12 mouse cellular contexts compared by ENCODE assay signal in genomic region chr3:153395351-153395750, GRCm38 (mm10).
"Had no signal": no experiment of that assay in that cellular context is flagged by ENCODE, and none has a peak within 500 bp of the region (broad histone marks: within the 10 kb centered on the region; RNA-seq: fewer than 3 reads in every experiment).

No protein-coding gene starts in this region.

- DNase-seq: retina, postnatal 1 day; right cerebral cortex, adult 18-20 months; right cerebral cortex, postnatal 14 days; right cerebral cortex, postnatal 25 days; right cerebral cortex, postnatal 4 days; spleen, adult 18-20 months; thymus, adult 18-20 months; thymus, adult 2 months; thymus, postnatal 14 days; thymus, postnatal 25 days; thymus, postnatal 36 days; thymus, postnatal 4 days had no signal
